Mouse (Mus musculus) stomach, postnatal 0 days (tissue): ENCODE measurements at regions not wholly inside any gene's neighbourhood (a gene's known extent, or its start where the extent isn't known, plus 50 kb on each side); places are given as distances from the start of the nearest gene placed in this dataset.

ENCODE experiments used
- ATAC-seq: fragments of 200-750 bp; cut with Nextera tagmentation; 2 replicates; pipeline ENCODE4 v1.8.0; 2017; ENCODE audit not compliant: low FRiP score, low TSS enrichment
- DNase-seq: peaks from one replicate; pipeline ENCODE4 v3.0.0-alpha.2; 2016; ENCODE audit warnings: low spot score
- H3K27ac ChIP-seq: fragments of 300-500 bp; sonication (generic); replicated peaks from 2 replicates; pipeline ENCODE4 v1.5.1; 2014; ENCODE audit warnings: mild to moderate bottlenecking, control low read depth
- H3K27me3 ChIP-seq: fragments of 300-500 bp; sonication (generic); 2 replicates; pipeline ENCODE4 v1.6.1; 2014; ENCODE audit warnings: low read length; ENCODE audit not compliant: control insufficient read depth, insufficient read depth
- H3K36me3 ChIP-seq: fragments of 300-500 bp; sonication (generic); 2 replicates; pipeline ENCODE4 v1.6.1; 2014; ENCODE audit warnings: low read length, mixed read lengths; ENCODE audit not compliant: control insufficient read depth, insufficient read depth
- H3K4me1 ChIP-seq: fragments of 300-500 bp; sonication (generic); replicated peaks from 2 replicates; pipeline ENCODE4 v1.6.1; 2014; ENCODE audit warnings: antibody characterized with exemption; ENCODE audit not compliant: control insufficient read depth, insufficient read depth
- H3K4me2 ChIP-seq: fragments of 300-500 bp; sonication (generic); replicated peaks from 2 replicates; pipeline ENCODE4 v1.6.1; 2014; ENCODE audit warnings: low read depth, mild to moderate bottlenecking, control low read depth, moderate library complexity
- H3K4me3 ChIP-seq: fragments of 300-500 bp; sonication (generic); 2 replicates; pipeline ENCODE4 v1.5.1; 2014; ENCODE audit warnings: low read depth, low read length, control low read depth
- H3K9ac ChIP-seq: fragments of 300-500 bp; sonication (generic); 2 replicates; pipeline ENCODE4 v1.6.1; 2014; ENCODE audit warnings: mild to moderate bottlenecking, low read length, control low read depth, mixed read lengths
- H3K9me3 ChIP-seq: fragments of 300-500 bp; sonication (generic); 2 replicates; pipeline ENCODE4 v1.6.1; 2016; ENCODE audit warnings: low read length; ENCODE audit not compliant: control insufficient read depth
- CTCF ChIP-seq: IDR thresholded peaks from 2 replicates; pipeline ENCODE4 v1.5.1; 2016; ENCODE audit warnings: antibody characterized with exemption, low read depth, mild to moderate bottlenecking, moderate library complexity
- EP300 ChIP-seq: optimal IDR thresholded peaks from 2 replicates; pipeline ENCODE3; 2016; ENCODE audit warnings: antibody characterized with exemption
- WGBS: fragments of 180-500 bp; shearing (Covaris S2); extraction: QIAGEN DNeasy Blood & Tissue Kit; methylation state at CpG from one replicate; pipeline ENCODE4 v1.1.7; 2014; 5-methylcytosine and 5-hydroxymethylcytosine counted together

DNA sequence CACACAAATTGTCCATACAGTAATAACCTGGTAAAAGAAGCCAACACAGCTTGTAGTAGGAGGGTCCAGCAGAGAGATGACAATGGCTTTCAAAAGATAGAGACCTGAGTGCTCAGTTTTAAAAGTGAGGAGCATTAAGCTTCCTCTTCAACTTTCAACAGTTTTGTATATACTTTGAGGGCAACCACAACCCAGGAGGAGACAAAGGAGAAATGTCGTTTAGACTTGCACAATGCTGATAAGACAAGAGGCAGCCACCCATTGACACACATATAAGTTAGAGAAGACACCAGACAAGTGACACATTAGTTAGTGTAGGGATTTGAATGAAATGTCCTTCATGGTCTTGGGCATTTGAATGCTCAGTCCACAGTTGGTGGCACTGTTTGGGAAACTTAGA lies 147.2 kb upstream of the Tbl1x start:
- no peaks in the 10 kb centered on the region for H3K4me1 ChIP-seq
- H3K36me3 ChIP-seq, result no peaks in the 10 kb centered on the region
- WGBS, result 48% methylated on average over 1 of the region's 1 CpGs
- H3K4me3 ChIP-seq, result no peak overlapping the region
- DNase-seq (no peak), ATAC-seq (no peak)
- H3K9ac ChIP-seq, result no peak overlapping the region
- no peaks in the 10 kb centered on the region for H3K27me3 ChIP-seq
- no peak overlapping the region for H3K4me2 ChIP-seq
- H3K27ac ChIP-seq, result no peak overlapping the region
- no peaks in the 10 kb centered on the region for H3K9me3 ChIP-seq
- TF ChIP-seq CTCF (no peak), EP300 (no peak)

DNA sequence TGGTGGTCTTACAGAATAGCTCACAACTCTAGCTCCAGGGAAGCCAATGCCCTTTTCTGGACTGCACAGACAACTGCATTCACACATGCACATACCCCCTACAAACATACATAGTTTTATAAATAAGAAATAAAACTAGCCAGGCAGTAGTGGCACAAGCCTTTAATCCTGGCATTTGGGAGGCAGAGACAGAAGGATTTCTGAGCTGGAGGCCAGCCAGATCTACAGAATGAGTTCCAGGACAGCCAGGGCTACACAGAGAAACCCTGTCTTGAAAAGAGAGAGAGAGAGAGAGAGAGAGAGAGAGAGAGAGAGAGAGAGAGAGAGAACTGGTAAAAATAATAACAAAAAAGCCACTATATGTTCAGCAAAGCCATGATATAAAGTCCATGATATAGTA lies 143.5 kb upstream of the Tbl1x start:
- no peak overlapping the region for H3K27ac ChIP-seq
- ATAC-seq, result no peak

DNA sequence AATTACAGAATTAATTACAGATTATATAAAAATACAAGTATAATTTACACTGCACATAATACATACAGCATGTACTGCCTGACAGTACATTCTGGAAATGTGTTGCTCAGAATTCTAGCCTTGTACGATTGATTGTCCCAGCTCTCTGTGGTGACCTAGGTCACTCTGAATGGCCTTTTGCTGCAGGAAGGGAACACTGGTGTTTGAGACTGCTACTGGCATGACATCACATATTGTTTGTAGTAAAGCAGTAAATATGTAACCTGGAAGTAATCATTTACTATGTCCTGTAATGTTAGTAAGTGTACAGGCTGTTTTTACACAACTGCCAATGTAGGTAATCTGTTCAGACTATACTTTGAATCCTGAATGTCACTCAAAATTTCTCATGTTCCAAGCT lies 123.5 kb upstream of the Tbl1x start:
- no peak for ATAC-seq
- TF ChIP-seq EP300 (no peak), CTCF (no peak)
- WGBS, result 65% methylated on average over 1 of the region's 1 CpGs

More for the DNA sequence above, 143.5 kb upstream of the Tbl1x start:
- H3K36me3 ChIP-seq, result no peaks in the 10 kb centered on the region
- TF ChIP-seq EP300 (no peak), CTCF (no peak)
- H3K9me3 ChIP-seq, result no peaks in the 10 kb centered on the region
- no peaks in the 10 kb centered on the region for H3K27me3 ChIP-seq
- no peaks in the 10 kb centered on the region for H3K4me1 ChIP-seq
- no peak overlapping the region for H3K4me3 ChIP-seq
- no peak overlapping the region for H3K4me2 ChIP-seq
- no peak overlapping the region for H3K9ac ChIP-seq
- no peak for DNase-seq

DNA sequence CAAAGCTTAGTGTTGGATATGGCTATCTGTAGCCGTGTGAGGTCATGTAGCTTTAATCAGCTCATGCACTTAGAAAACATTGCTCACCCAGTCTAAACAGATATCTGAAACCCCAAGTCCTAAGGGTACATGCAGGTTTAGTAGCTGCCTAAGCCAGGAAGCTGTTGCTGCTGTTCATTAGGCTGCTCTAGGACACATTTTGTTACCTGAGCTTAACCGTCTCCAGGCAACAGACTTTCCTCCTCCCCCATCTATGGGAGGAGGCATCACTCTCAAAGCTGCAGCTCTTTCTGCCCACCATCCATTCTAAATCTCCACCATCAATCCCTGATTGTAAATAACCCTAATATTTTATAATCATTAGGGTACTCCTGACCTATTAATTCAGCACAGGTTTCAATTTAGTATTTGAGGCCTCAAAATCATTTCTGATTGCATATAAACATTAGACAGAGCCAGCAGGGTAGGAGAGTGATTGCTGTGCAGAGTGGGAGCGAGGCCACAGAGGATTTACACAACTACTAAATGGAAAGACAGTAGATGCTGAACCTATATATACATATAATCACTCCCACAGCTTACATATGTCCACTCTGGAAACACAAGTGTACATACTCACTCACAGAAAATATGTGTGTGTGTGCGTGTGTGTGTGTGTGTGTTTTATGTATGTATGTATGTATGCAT lies 118.9 kb upstream of the Tbl1x start:
- no peak for ATAC-seq
- H3K4me1 ChIP-seq, result no peaks in the 10 kb centered on the region
- H3K9me3 ChIP-seq, result no peaks in the 10 kb centered on the region

More for the DNA sequence above, 123.5 kb upstream of the Tbl1x start:
- Histone ChIP-seq H3K9ac (no peak overlapping the region), H3K36me3 (no peaks in the 10 kb centered on the region), H3K4me1 (no peaks in the 10 kb centered on the region), H3K27me3 (no peaks in the 10 kb centered on the region), H3K9me3 (no peaks in the 10 kb centered on the region), H3K4me3 (no peak overlapping the region), H3K4me2 (no peak overlapping the region), H3K27ac (no peak overlapping the region)
- DNase-seq, result no peak

DNA sequence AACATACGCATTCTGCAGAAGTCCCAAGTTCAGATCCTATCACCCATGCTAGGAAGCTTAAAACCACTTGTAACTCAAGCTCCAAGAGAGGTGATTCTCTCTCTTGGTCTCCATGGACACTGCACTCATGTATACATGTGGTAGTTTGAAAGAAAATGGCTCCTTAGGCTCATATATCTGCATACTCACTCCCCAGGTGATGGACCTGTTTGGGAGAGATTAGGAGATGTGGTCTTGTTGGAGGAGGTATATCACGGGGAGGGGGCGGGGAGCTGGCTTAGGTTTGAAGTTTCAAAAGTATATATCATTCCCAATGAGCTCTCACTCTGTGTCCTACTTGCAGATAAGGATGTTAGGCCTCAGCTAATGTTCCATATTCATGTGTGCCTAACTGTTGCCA lies 103.9 kb upstream of the Tbl1x start:
- DNase-seq (no peak), ATAC-seq (no peak)
- H3K4me3 ChIP-seq, result no peak overlapping the region
- H3K4me2 ChIP-seq, result no peak overlapping the region
- H3K27me3 ChIP-seq, result no peaks in the 10 kb centered on the region
- H3K9ac ChIP-seq, result no peak overlapping the region
- H3K4me1 ChIP-seq, result no peaks in the 10 kb centered on the region
- H3K9me3 ChIP-seq, result no peaks in the 10 kb centered on the region
- H3K36me3 ChIP-seq, result no peaks in the 10 kb centered on the region
- TF ChIP-seq EP300 (no peak), CTCF (no peak)
- 88% methylated on average over 3 of the region's 3 CpGs for WGBS
- no peak overlapping the region for H3K27ac ChIP-seq

More for the DNA sequence above, 118.9 kb upstream of the Tbl1x start:
- Histone ChIP-seq H3K4me2 (no peak overlapping the region), H3K27ac (no peak overlapping the region), H3K27me3 (no peaks in the 10 kb centered on the region), H3K4me3 (no peak overlapping the region), H3K36me3 (no peaks in the 10 kb centered on the region), H3K9ac (no peak overlapping the region)
- no peak for DNase-seq
- 58% methylated on average over 4 of the region's 4 CpGs for WGBS
- TF ChIP-seq CTCF, result no peak
- no peak for TF ChIP-seq EP300

DNA sequence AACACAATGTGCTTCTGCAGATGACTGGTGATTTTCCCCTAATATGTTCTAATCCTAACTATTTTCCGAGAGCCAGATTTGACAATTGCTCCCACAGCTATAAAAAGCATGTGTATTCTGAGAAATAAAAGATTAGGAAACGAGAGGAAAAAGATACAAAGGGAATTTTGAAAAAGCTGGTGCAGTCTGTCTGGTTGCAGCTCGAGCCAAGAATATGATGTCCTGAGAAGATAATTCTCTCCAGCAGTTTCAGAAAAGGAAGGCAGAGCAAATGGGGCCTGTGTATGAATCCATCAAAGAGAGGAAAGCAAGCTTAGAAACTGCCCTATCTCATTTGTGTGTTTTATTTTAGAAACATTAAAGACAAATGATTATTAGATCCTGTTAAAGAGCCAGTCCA lies 102.9 kb upstream of the Tbl1x start:
- Histone ChIP-seq H3K27ac (no peak overlapping the region), H3K27me3 (no peaks in the 10 kb centered on the region), H3K4me2 (no peak overlapping the region), H3K4me3 (no peak overlapping the region), H3K9me3 (no peaks in the 10 kb centered on the region), H3K4me1 (no peaks in the 10 kb centered on the region), H3K9ac (no peak overlapping the region), H3K36me3 (no peaks in the 10 kb centered on the region)
- ATAC-seq, result no peak
- no peak for DNase-seq
- WGBS, result 48% methylated on average over 3 of the region's 3 CpGs
- TF ChIP-seq EP300 (no peak), CTCF (no peak)
